Mouse (Mus musculus) CH12.LX (cell line): ENCODE measurements at regions not wholly inside any gene's neighbourhood (a gene's known extent, or its start where the extent isn't known, plus 50 kb on each side); places are given as distances from the start of the nearest gene placed in this dataset.

Experiments
- CTCF ChIP-seq, 2 experiments: IDR thresholded peaks in 1 of 2; conservative IDR thresholded peaks in 1 of 2; 2 replicates each; pipeline ENCODE4 v1.5.1; 2011 to 2012; ENCODE audit warnings: low read depth in 2 of 2, low read length in 2 of 2, improper control_type of control experiment in 1 of 2, inconsistent platforms in 1 of 2, mild to moderate bottlenecking in 1 of 2, moderate library complexity in 1 of 2
- EP300 ChIP-seq: IDR thresholded peaks from 2 replicates; pipeline ENCODE4 v1.6.1; 2011; ENCODE audit warnings: low read length, improper control_type of control experiment
- POLR2A ChIP-seq: IDR thresholded peaks from 2 replicates; pipeline ENCODE4 v1.6.1; 2011; ENCODE audit warnings: low read depth, mild to moderate bottlenecking, improper control_type of control experiment, low read length
- RAD21 ChIP-seq: IDR thresholded peaks from 2 replicates; pipeline ENCODE4 v1.6.1; 2011; ENCODE audit warnings: low read depth, mild to moderate bottlenecking, low read length, improper control_type of control experiment, moderate library complexity

- TF ChIP-seq RAD21: no peak
- no peak for TF ChIP-seq EP300
- no peak for TF ChIP-seq POLR2A
- TF ChIP-seq CTCF (conservative IDR thresholded peaks at IDR 0.05 in 1 of 2, IDR thresholded peaks at IDR 0.05 in 1 of 2; ENCODE audit: low read depth in 2 of 2, low read length in 2 of 2): no peak
Measured at GRCm38 (mm10) chr7:64032921-64033354, 94.2 kb upstream of the Klf13 start.
